Mouse (Mus musculus): ENCODE results near the gene Agps. TPM values are rescaled to one million over a fixed set of nuclear protein-coding genes. Genes with fewer than 3 reads are reported as not detected.

Gene Agps
- total and polyA plus RNA-seq, 2 experiments from 2014 or later, result 11.8 to 19.9 TPM

DNA sequence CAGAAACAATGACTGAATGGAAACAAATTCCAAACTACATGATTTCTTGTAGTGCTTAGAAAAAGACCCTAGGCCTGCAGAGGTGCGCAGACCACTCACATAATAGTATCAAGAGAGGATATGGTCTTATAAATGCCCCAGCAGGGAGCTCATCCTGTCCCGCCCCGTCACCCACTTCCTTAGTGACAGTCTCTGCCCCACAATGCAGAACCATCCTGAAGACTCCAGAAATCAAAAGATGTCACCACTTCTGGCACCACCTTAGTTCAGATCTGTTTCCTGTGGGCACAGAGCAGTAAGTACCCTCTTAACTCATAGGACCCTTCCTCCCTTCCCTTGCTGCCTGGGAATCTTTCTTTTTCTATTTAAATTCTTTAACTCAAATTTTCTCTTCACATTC lies 83.1 kb downstream of the Agps start:
- H3K4me3 ChIP-seq (ENCODE audit: low read depth, low read length), result no peak overlapping the region
- no peak overlapping the region for H3K27ac ChIP-seq (ENCODE audit: low read depth)
- no peak overlapping the region for H3K4me2 ChIP-seq (ENCODE audit: low read depth, low read length)
- peaks cover 34% of the 10 kb centered on the region for H3K36me3 ChIP-seq (replicated peaks; ENCODE audit: control insufficient read depth, insufficient read depth, low read length)
- DNase-seq (ENCODE audit: low spot score), result no peak
- H3K9me3 ChIP-seq (replicated peaks; ENCODE audit: control insufficient read depth, low read length), result no peaks in the 10 kb centered on the region
- ATAC-seq (ENCODE audit: insufficient read depth, low read depth), result no peak
- no peak overlapping the region for H3K9ac ChIP-seq (replicated peaks; ENCODE audit: low read depth, low read length)
- H3K27me3 ChIP-seq (ENCODE audit: control insufficient read depth, insufficient read depth, low read length), result no peaks in the 10 kb centered on the region
- 86% methylated on average over 3 of the region's 3 CpGs for WGBS
- no peaks in the 10 kb centered on the region for H3K4me1 ChIP-seq (ENCODE audit: control insufficient read depth, insufficient read depth)
- TF ChIP-seq CTCF (IDR thresholded peaks at IDR 0.05; ENCODE audit: low read depth), result no peak
- no peak for TF ChIP-seq EP300 (IDR thresholded peaks at IDR 0.05; ENCODE audit: low read depth)

- WGBS, result 87% methylated on average over 4 of the region's 4 CpGs
- Histone ChIP-seq H3K4me1 (ENCODE audit: control insufficient read depth, insufficient read depth) (no peaks in the 10 kb centered on the region), H3K36me3 (replicated peaks; ENCODE audit: control insufficient read depth, insufficient read depth, low read length) (peaks cover 14% of the 10 kb centered on the region), H3K9me3 (replicated peaks; ENCODE audit: control insufficient read depth, low read length) (no peaks in the 10 kb centered on the region), H3K27me3 (ENCODE audit: control insufficient read depth, insufficient read depth, low read length) (no peaks in the 10 kb centered on the region), H3K4me3 (ENCODE audit: low read depth, low read length) (no peak overlapping the region), H3K4me2 (ENCODE audit: low read depth, low read length) (no peak overlapping the region), H3K27ac (ENCODE audit: low read depth) (no peak overlapping the region), H3K9ac (replicated peaks; ENCODE audit: low read depth, low read length) (no peak overlapping the region)
- no peak for DNase-seq (ENCODE audit: low spot score)
- no peak for ATAC-seq (ENCODE audit: insufficient read depth, low read depth)
- TF ChIP-seq CTCF (IDR thresholded peaks at IDR 0.05; ENCODE audit: low read depth) (no peak), EP300 (IDR thresholded peaks at IDR 0.05; ENCODE audit: low read depth) (no peak)
These were observed 91.9 kb downstream of the Agps start for GRCm38 (mm10) chr2:75923807-75924340.

DNA sequence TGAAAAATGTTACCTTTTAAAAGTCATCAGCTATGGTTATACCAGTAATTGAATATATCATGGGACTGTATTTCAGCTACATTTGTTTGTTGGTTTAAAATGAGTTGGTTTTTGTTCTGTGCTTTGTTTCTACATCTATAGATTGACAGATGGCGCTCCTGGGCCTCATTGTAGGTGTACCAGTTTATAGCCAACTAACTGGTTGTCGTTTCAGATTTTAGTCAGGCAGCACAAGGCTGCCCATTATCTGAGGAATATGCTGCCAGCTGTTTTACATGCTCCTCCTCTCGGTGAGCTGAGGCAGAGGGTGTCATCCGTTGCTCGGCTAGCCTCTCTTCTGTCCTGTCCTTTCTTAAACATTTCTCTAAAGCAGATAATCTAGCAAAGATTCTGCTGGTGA lies 94.1 kb downstream of the Agps start:
- H3K36me3 ChIP-seq (replicated peaks; ENCODE audit: control insufficient read depth, insufficient read depth, low read length), result peaks cover 19% of the 10 kb centered on the region
- H3K27me3 ChIP-seq (ENCODE audit: control insufficient read depth, insufficient read depth, low read length), result no peaks in the 10 kb centered on the region
- DNase-seq (ENCODE audit: low spot score) (no peak), ATAC-seq (ENCODE audit: insufficient read depth, low read depth) (no peak)
- no peak overlapping the region for H3K4me2 ChIP-seq (ENCODE audit: low read depth, low read length)
- H3K27ac ChIP-seq (ENCODE audit: low read depth), result no peak overlapping the region
- H3K9ac ChIP-seq (replicated peaks; ENCODE audit: low read depth, low read length), result no peak overlapping the region
- no peak for TF ChIP-seq EP300 (IDR thresholded peaks at IDR 0.05; ENCODE audit: low read depth)
- no peak for TF ChIP-seq CTCF (IDR thresholded peaks at IDR 0.05; ENCODE audit: low read depth)
- no peaks in the 10 kb centered on the region for H3K4me1 ChIP-seq (ENCODE audit: control insufficient read depth, insufficient read depth)
- H3K4me3 ChIP-seq (ENCODE audit: low read depth, low read length), result no peak overlapping the region
- 76% methylated on average over 5 of the region's 5 CpGs for WGBS
- no peaks in the 10 kb centered on the region for H3K9me3 ChIP-seq (replicated peaks; ENCODE audit: control insufficient read depth, low read length)

DNA sequence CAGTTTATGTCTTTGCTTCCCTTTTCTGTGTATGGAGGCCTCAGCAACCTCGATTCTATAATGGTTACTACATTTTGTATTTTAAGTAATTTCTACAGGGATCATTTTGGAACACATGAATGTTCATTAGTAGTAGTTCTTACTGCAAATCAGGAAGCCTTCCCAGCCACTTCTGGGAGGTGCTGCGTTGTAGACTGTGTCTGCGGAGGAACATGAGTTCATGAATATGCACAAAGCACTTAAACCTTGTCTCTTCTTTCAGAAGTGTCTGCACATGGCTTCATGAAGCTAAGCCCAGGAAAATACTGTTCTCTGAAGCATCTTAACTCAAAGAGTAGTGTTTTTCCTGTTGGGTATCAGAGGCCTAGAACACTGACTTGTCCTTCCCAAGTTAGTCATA lies 96.0 kb downstream of the Agps start:
- Histone ChIP-seq H3K4me3 (ENCODE audit: low read depth, low read length) (no peak overlapping the region), H3K36me3 (replicated peaks; ENCODE audit: control insufficient read depth, insufficient read depth, low read length) (peaks cover 19% of the 10 kb centered on the region), H3K27me3 (ENCODE audit: control insufficient read depth, insufficient read depth, low read length) (no peaks in the 10 kb centered on the region), H3K4me1 (ENCODE audit: control insufficient read depth, insufficient read depth) (no peaks in the 10 kb centered on the region), H3K9me3 (replicated peaks; ENCODE audit: control insufficient read depth, low read length) (no peaks in the 10 kb centered on the region), H3K9ac (replicated peaks; ENCODE audit: low read depth, low read length) (no peak overlapping the region), H3K4me2 (ENCODE audit: low read depth, low read length) (no peak overlapping the region), H3K27ac (ENCODE audit: low read depth) (no peak overlapping the region)
- ATAC-seq (ENCODE audit: insufficient read depth, low read depth), result no peak
- WGBS, result 89% methylated on average over 3 of the region's 3 CpGs
- TF ChIP-seq EP300 (IDR thresholded peaks at IDR 0.05; ENCODE audit: low read depth) (no peak), CTCF (IDR thresholded peaks at IDR 0.05; ENCODE audit: low read depth) (no peak)
- no peak for DNase-seq (ENCODE audit: low spot score)

- TF ChIP-seq EP300 (IDR thresholded peaks at IDR 0.05; ENCODE audit: low read depth) (no peak), CTCF (IDR thresholded peaks at IDR 0.05; ENCODE audit: low read depth) (no peak)
These were observed 97.2 kb downstream of the Agps start for GRCm38 (mm10) chr2:75929141-75929540.

GRCm38 (mm10) chr2:75929786-75930444 lies 97.9 kb downstream of the Agps start:
- TF ChIP-seq CTCF (IDR thresholded peaks at IDR 0.05; ENCODE audit: low read depth), result no peak
- ATAC-seq (ENCODE audit: insufficient read depth, low read depth) (no peak), DNase-seq (ENCODE audit: low spot score) (peak; percentile 7)
- H3K4me2 ChIP-seq (ENCODE audit: low read depth, low read length), result no peak overlapping the region
- 78% methylated on average over 6 of the region's 6 CpGs for WGBS
- no peak overlapping the region for H3K27ac ChIP-seq (ENCODE audit: low read depth)
- no peaks in the 10 kb centered on the region for H3K27me3 ChIP-seq (ENCODE audit: control insufficient read depth, insufficient read depth, low read length)
- H3K9me3 ChIP-seq (replicated peaks; ENCODE audit: control insufficient read depth, low read length), result no peaks in the 10 kb centered on the region
- no peak overlapping the region for H3K9ac ChIP-seq (replicated peaks; ENCODE audit: low read depth, low read length)
- no peaks in the 10 kb centered on the region for H3K4me1 ChIP-seq (ENCODE audit: control insufficient read depth, insufficient read depth)
- no peak overlapping the region for H3K4me3 ChIP-seq (ENCODE audit: low read depth, low read length)
- H3K36me3 ChIP-seq (replicated peaks; ENCODE audit: control insufficient read depth, insufficient read depth, low read length), result peaks cover 19% of the 10 kb centered on the region

More at GRCm38 (mm10) chr2:75929141-75929540, 97.2 kb downstream of the Agps start:
- no peak for ATAC-seq (ENCODE audit: insufficient read depth, low read depth)
- H3K4me1 ChIP-seq (ENCODE audit: control insufficient read depth, insufficient read depth), result no peaks in the 10 kb centered on the region
- no peak overlapping the region for H3K9ac ChIP-seq (replicated peaks; ENCODE audit: low read depth, low read length)
- no peaks in the 10 kb centered on the region for H3K9me3 ChIP-seq (replicated peaks; ENCODE audit: control insufficient read depth, low read length)
- H3K27me3 ChIP-seq (ENCODE audit: control insufficient read depth, insufficient read depth, low read length), result no peaks in the 10 kb centered on the region
- 98% methylated on average over 2 of the region's 2 CpGs for WGBS
- no peak for DNase-seq (ENCODE audit: low spot score)
- H3K27ac ChIP-seq (ENCODE audit: low read depth), result no peak overlapping the region
- H3K36me3 ChIP-seq (replicated peaks; ENCODE audit: control insufficient read depth, insufficient read depth, low read length), result peaks cover 19% of the 10 kb centered on the region
- H3K4me3 ChIP-seq (ENCODE audit: low read depth, low read length), result no peak overlapping the region
- no peak overlapping the region for H3K4me2 ChIP-seq (ENCODE audit: low read depth, low read length)

Data from heart, postnatal 0 days (tissue).